Mouse (Mus musculus) hindbrain, embryonic 12.5 days (tissue): Measurements from ENCODE around the gene Pced1b. TPM values are rescaled to one million over a fixed set of nuclear protein-coding genes. Genes with fewer than 3 reads are reported as not detected.

ENCODE experiments used
- ATAC-seq: fragments of 200-750 bp; cut with Nextera tagmentation; 2 replicates; pipeline ENCODE4 v1.8.0; 2017; ENCODE audit warnings: moderate TSS enrichment; ENCODE audit not compliant: low FRiP score
- H3K27ac ChIP-seq: fragments of 300-500 bp; sonication (generic); 2 replicates; pipeline ENCODE4 v1.5.1; 2016; ENCODE audit warnings: mild to moderate bottlenecking
- H3K27me3 ChIP-seq: fragments of 300-500 bp; sonication (generic); 2 replicates; pipeline ENCODE4 v1.6.1; 2016; ENCODE audit warnings: mild to moderate bottlenecking
- H3K36me3 ChIP-seq: fragments of 300-500 bp; sonication (generic); 2 replicates; pipeline ENCODE4 v1.6.1; 2016; ENCODE audit warnings: mild to moderate bottlenecking
- H3K4me1 ChIP-seq: fragments of 300-500 bp; sonication (generic); 2 replicates; pipeline ENCODE4 v1.6.1; 2016
- H3K4me2 ChIP-seq: fragments of 300-500 bp; sonication (generic); replicated peaks from 2 replicates; pipeline ENCODE4 v1.6.1; 2016; ENCODE audit warnings: mild to moderate bottlenecking
- H3K4me3 ChIP-seq: fragments of 300-500 bp; sonication (generic); 2 replicates; pipeline ENCODE4 v1.5.1; 2016; ENCODE audit warnings: mild to moderate bottlenecking
- H3K9ac ChIP-seq: fragments of 300-500 bp; sonication (generic); 2 replicates; pipeline ENCODE4 v1.6.1; 2016; ENCODE audit warnings: mild to moderate bottlenecking, moderate library complexity
- H3K9me3 ChIP-seq: fragments of 300-500 bp; sonication (generic); replicated peaks from 2 replicates; pipeline ENCODE4 v1.6.1; 2016; ENCODE audit warnings: mild to moderate bottlenecking
- WGBS: fragments of 180-500 bp; shearing (Covaris S2); methylation state at CpG from one replicate; pipeline ENCODE4 v1.1.7; 2016; 5-methylcytosine and 5-hydroxymethylcytosine counted together
- polyA plus RNA-seq: library from polyadenylated mRNA; unstranded; fragments of >200 nt; fragmentation: Nextera tagmentation; extraction: Ambion mirVana; gene quantifications from 2 replicates; pipeline ENCODE4 v1.2.1, GENCODE M21; 2016

Gene Pced1b
- polyA plus RNA-seq, 1 experiment from 2014 or later: 3.5 TPM

GRCm38 (mm10) chr15:97404998-97405397 lies 158.1 kb downstream of the Pced1b start:
- no peak overlapping the region for H3K27ac ChIP-seq
- H3K36me3 ChIP-seq: no peaks in the 10 kb centered on the region
- H3K9ac ChIP-seq: no peak overlapping the region
- no peak overlapping the region for H3K4me3 ChIP-seq
- no peak overlapping the region for H3K4me2 ChIP-seq
- no peaks in the 10 kb centered on the region for H3K9me3 ChIP-seq
- 97% methylated on average over 7 of the region's 7 CpGs for WGBS
- H3K27me3 ChIP-seq: no peaks in the 10 kb centered on the region
- ATAC-seq: no peak
- no peaks in the 10 kb centered on the region for H3K4me1 ChIP-seq

- no peaks in the 10 kb centered on the region for H3K27me3 ChIP-seq
- no peaks in the 10 kb centered on the region for H3K9me3 ChIP-seq
- no peak overlapping the region for H3K27ac ChIP-seq
- no peak overlapping the region for H3K4me3 ChIP-seq
- no peaks in the 10 kb centered on the region for H3K4me1 ChIP-seq
- H3K9ac ChIP-seq: no peak overlapping the region
- no peak for ATAC-seq
- 87% methylated on average over 6 of the region's 6 CpGs for WGBS
- H3K4me2 ChIP-seq: no peak overlapping the region
- no peaks in the 10 kb centered on the region for H3K36me3 ChIP-seq
These were observed 159.2 kb downstream of the Pced1b start for GRCm38 (mm10) chr15:97406105-97406504.

- WGBS: 67% methylated on average over 17 of the region's 17 CpGs
- ATAC-seq: no peak
These were observed 160.9 kb downstream of the Pced1b start for GRCm38 (mm10) chr15:97407496-97408454.

GRCm38 (mm10) chr15:97411136-97411535 lies 164.2 kb downstream of the Pced1b start:
- WGBS: 88% methylated on average over 2 of the region's 2 CpGs
- no peak for ATAC-seq
- no peak overlapping the region for H3K27ac ChIP-seq
- no peak overlapping the region for H3K4me3 ChIP-seq
- no peaks in the 10 kb centered on the region for H3K27me3 ChIP-seq
- no peaks in the 10 kb centered on the region for H3K36me3 ChIP-seq
- H3K9ac ChIP-seq: no peak overlapping the region
- H3K4me1 ChIP-seq: no peaks in the 10 kb centered on the region
- no peaks in the 10 kb centered on the region; the same call in 1 of the 2 replicates for H3K9me3 ChIP-seq
- no peak overlapping the region for H3K4me2 ChIP-seq

More at GRCm38 (mm10) chr15:97407496-97408454, 160.9 kb downstream of the Pced1b start:
- no peaks in the 10 kb centered on the region for H3K4me1 ChIP-seq
- H3K36me3 ChIP-seq: no peaks in the 10 kb centered on the region
- H3K4me3 ChIP-seq: no peak overlapping the region
- no peaks in the 10 kb centered on the region; the same call in 1 of the 2 replicates for H3K9me3 ChIP-seq
- H3K27me3 ChIP-seq: no peaks in the 10 kb centered on the region
- H3K9ac ChIP-seq: no peak overlapping the region
- H3K4me2 ChIP-seq: no peak overlapping the region
- H3K27ac ChIP-seq: no peak overlapping the region

- H3K9ac ChIP-seq: no peak overlapping the region
- no peaks in the 10 kb centered on the region for H3K4me1 ChIP-seq
- no peak overlapping the region for H3K4me3 ChIP-seq
- no peak overlapping the region for H3K4me2 ChIP-seq
- no peak for ATAC-seq
- H3K9me3 ChIP-seq: no peaks in the 10 kb centered on the region; the same call in 1 of the 2 replicates
- H3K27ac ChIP-seq: no peak overlapping the region
- 91% methylated on average over 6 of the region's 6 CpGs for WGBS
- H3K27me3 ChIP-seq: no peaks in the 10 kb centered on the region
- no peaks in the 10 kb centered on the region for H3K36me3 ChIP-seq
These were observed 164.8 kb downstream of the Pced1b start for GRCm38 (mm10) chr15:97411671-97412070.

DNA sequence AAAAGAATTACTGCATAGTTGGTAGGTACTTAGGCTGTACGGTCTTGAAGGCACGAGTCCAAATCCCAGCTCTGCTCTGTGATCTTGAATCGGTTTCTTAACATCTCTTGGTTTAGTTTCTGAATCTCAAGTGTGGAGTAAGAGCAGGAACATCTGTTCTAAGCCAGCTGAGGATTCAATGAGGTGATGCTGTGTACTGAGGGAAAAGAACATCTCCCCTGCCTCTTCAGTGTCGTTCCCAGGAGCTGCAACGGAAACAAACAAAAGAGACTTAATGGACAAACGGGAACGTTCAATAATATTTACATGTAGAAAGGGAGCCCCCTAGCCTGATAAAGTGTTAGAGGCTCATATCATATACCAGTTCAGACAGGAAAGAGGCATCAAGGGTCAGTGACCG lies 165.4 kb downstream of the Pced1b start:
- Histone ChIP-seq H3K9ac (no peak overlapping the region), H3K4me3 (no peak overlapping the region), H3K27ac (no peak overlapping the region), H3K4me1 (no peaks in the 10 kb centered on the region), H3K4me2 (no peak overlapping the region), H3K27me3 (no peaks in the 10 kb centered on the region), H3K36me3 (no peaks in the 10 kb centered on the region), H3K9me3 (no peaks in the 10 kb centered on the region; the same call in 1 of the 2 replicates)
- 92% methylated on average over 8 of the region's 8 CpGs for WGBS
- ATAC-seq: no peak

GRCm38 (mm10) chr15:97412861-97413260 lies 166.0 kb downstream of the Pced1b start:
- WGBS: 84% methylated on average over 7 of the region's 7 CpGs
- H3K4me3 ChIP-seq: no peak overlapping the region
- no peaks in the 10 kb centered on the region for H3K36me3 ChIP-seq
- no peaks in the 10 kb centered on the region for H3K4me1 ChIP-seq
- no peak for ATAC-seq
- no peaks in the 10 kb centered on the region; the same call in 1 of the 2 replicates for H3K9me3 ChIP-seq
- no peak overlapping the region for H3K9ac ChIP-seq
- no peak overlapping the region for H3K27ac ChIP-seq
- no peak overlapping the region for H3K4me2 ChIP-seq
- no peaks in the 10 kb centered on the region for H3K27me3 ChIP-seq

- Histone ChIP-seq H3K4me2 (no peak overlapping the region), H3K4me3 (no peak overlapping the region), H3K9me3 (no peaks in the 10 kb centered on the region; the same call in 1 of the 2 replicates), H3K4me1 (no peaks in the 10 kb centered on the region), H3K9ac (no peak overlapping the region), H3K36me3 (no peaks in the 10 kb centered on the region), H3K27ac (no peak overlapping the region), H3K27me3 (no peaks in the 10 kb centered on the region)
- no peak for ATAC-seq
- WGBS: 83% methylated on average over 12 of the region's 12 CpGs
These were observed 168.0 kb downstream of the Pced1b start for GRCm38 (mm10) chr15:97414718-97415413.

- no peak overlapping the region for H3K27ac ChIP-seq
- no peaks in the 10 kb centered on the region for H3K36me3 ChIP-seq
- no peak for ATAC-seq
- H3K9ac ChIP-seq: no peak overlapping the region
- no peaks in the 10 kb centered on the region for H3K27me3 ChIP-seq
- no peak overlapping the region for H3K4me3 ChIP-seq
- H3K4me2 ChIP-seq: no peak overlapping the region
- H3K4me1 ChIP-seq: no peaks in the 10 kb centered on the region
- WGBS: 89% methylated on average over 2 of the region's 2 CpGs
- no peaks in the 10 kb centered on the region; the same call in 1 of the 2 replicates for H3K9me3 ChIP-seq
These were observed 168.6 kb downstream of the Pced1b start for GRCm38 (mm10) chr15:97415426-97415946.

DNA sequence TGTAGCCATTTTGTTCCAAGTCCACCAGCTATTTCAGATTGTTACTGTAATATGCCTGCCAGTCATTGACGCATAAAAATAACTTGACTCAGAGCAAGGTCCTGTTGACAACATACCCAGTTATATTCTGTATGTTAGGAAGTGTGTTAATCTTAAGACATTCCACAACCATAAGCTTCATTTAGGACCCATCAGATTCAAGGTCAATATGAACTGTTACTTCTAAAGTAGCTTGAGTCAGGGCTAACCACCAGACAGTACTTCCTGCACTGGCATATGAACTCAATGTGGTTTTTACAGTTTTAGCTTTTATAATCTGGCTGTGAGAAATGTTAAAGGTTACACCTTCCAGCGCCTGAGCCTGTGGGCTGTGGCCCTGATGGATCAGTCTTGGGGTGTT lies 173.4 kb downstream of the Pced1b start:
- Histone ChIP-seq H3K4me1 (no peaks in the 10 kb centered on the region), H3K4me3 (no peak overlapping the region), H3K36me3 (no peaks in the 10 kb centered on the region), H3K27ac (no peak overlapping the region), H3K27me3 (no peaks in the 10 kb centered on the region), H3K4me2 (no peak overlapping the region), H3K9me3 (no peaks in the 10 kb centered on the region), H3K9ac (no peak overlapping the region)
- 90% methylated on average over 2 of the region's 2 CpGs for WGBS
- no peak for ATAC-seq

DNA sequence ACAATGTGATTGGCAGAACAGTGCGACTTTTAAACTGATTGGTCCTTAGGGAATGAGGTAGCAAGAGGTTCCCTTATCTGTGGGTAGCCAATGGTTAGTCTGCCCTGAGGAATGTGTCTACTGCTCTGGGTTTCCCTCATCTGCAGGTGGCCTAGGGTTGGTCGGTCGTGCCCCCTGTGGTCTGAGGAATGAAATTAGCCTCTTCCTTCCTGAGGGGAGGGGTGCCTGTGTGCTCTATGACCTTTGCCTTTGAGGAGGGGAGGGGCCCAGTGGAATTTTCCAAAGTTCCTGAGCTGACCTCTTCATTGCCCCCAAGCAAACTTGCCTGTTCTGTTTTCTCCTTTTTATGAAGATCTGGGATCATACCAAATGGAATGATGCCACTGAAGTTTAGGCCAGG lies 174.6 kb downstream of the Pced1b start:
- Histone ChIP-seq H3K9ac (no peak overlapping the region), H3K4me2 (no peak overlapping the region), H3K36me3 (no peaks in the 10 kb centered on the region), H3K27ac (no peak overlapping the region), H3K4me1 (no peaks in the 10 kb centered on the region), H3K27me3 (no peaks in the 10 kb centered on the region), H3K9me3 (no peaks in the 10 kb centered on the region), H3K4me3 (no peak overlapping the region)
- 58% methylated on average over 3 of the region's 3 CpGs for WGBS
- ATAC-seq: no peak

GRCm38 (mm10) chr15:97422212-97422944 lies 175.5 kb downstream of the Pced1b start:
- no peaks in the 10 kb centered on the region for H3K4me1 ChIP-seq
- H3K27me3 ChIP-seq: no peaks in the 10 kb centered on the region
- WGBS: 78% methylated on average over 4 of the region's 4 CpGs
- H3K27ac ChIP-seq: no peak overlapping the region
- no peaks in the 10 kb centered on the region for H3K9me3 ChIP-seq
- H3K4me3 ChIP-seq: no peak overlapping the region
- ATAC-seq: no peak
- no peak overlapping the region for H3K9ac ChIP-seq
- H3K4me2 ChIP-seq: no peak overlapping the region
- no peaks in the 10 kb centered on the region for H3K36me3 ChIP-seq
